Mouse (Mus musculus): ENCODE results near the gene Bsg. TPM values are rescaled to one million over a fixed set of nuclear protein-coding genes. Genes with fewer than 3 reads are reported as not detected.

Bsg gene
- polyA plus RNA-seq, 1 experiment from 2014 or later, result 847 TPM

DNA sequence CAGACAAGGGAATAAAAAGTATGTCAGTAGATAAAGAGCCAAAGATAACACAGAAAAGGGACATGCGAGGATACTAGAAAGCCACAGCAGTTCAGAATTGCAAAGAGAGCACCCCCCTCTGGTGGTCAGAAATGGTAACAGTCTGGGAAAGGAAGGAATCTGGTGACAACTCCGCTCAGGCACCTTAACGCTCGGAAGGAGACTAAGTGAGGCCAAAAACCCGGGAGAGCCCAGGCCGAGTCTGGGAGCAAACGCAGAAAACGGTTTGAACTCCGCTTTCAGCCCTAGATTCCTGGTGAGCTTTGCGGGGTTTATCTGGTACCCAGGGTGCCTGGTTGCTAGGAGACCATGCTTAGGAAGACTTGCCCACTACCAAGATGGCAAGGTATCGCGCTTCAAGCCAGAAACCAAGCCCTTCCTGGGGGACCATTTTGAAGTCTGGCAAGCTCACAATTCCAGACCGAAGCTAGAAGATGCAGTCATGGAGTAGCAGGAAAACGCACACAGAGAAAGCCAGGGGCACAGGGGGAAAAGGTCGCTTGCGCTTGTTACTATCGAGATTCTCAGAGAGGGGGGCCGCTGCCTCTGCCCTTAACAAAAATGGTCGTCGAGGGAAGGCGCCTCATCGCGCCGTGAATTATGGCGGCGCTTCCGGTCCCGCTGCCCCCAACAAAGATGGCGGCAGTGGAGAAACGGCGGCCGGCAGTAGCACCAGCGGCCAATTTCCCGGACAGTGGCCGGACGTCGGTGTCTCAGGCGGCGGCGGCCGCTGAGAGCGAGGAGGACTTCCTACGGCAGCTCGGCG, 35.3 kb upstream of the Bsg start, which contains the start of gene Tpgs1:
TSS of gene Tpgs1 (plus strand) at position 599 of the 805 bp plus-strand sequence.
- Histone ChIP-seq H3K9ac (ENCODE audit: low read depth, low read length) (peak within 1 kb of the TSS; percentile 68), H3K27ac (ENCODE audit: low read depth, low read length) (peak within 1 kb of the TSS; percentile 68), H3K4me2 (replicated peaks; ENCODE audit: low read depth, low read length) (peak within 1 kb of the TSS; percentile 93), H3K36me3 (ENCODE audit: control insufficient read depth, insufficient read depth, low read length) (peaks cover 6% of the 10 kb centered on the region; the same call in 1 of the 2 replicates), H3K9me3 (ENCODE audit: control insufficient read depth, low read length) (no peaks in the 10 kb centered on the region), H3K27me3 (ENCODE audit: control insufficient read depth, insufficient read depth, low read length) (no peaks in the 10 kb centered on the region), H3K4me1 (ENCODE audit: control insufficient read depth, insufficient read depth, low read length) (peaks cover 29% of the 10 kb centered on the region), H3K4me3 (ENCODE audit: low read length) (peak within 1 kb of the TSS; percentile 56)
- peak; percentile 59 for ATAC-seq (ENCODE audit: low FRiP score, low TSS enrichment)
- under 1% methylated on average over 45 of the region's 45 CpGs for WGBS

DNA sequence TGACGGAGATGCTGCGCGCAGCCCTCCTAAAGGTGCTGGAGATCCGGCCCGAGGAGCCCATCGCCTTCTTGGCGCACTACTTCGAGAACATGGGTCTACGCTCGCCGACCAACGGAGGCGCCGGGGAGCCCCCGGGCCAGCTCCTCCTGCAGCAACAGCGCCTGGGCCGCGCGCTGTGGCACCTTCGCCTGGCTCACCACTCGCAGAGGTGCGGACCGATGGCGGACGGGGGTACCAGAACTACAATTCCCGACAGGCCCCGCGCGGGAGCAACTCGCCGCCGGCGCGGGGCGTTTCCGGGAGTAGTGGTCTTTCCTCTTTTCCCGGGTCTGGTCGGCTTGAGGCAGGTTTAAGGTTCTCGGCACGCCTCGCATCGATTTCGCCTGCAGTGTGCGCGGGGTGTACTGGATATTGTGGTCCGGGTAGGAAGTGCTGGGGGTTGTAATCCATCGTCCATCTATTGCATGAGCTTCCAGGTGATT, 34.7 kb upstream of the Bsg start:
- Histone ChIP-seq H3K9ac (ENCODE audit: low read depth, low read length) (peak overlapping the region; percentile 68), H3K4me3 (ENCODE audit: low read length) (peak overlapping the region; percentile 56), H3K4me1 (ENCODE audit: control insufficient read depth, insufficient read depth, low read length) (peaks cover 25% of the 10 kb centered on the region), H3K9me3 (ENCODE audit: control insufficient read depth, low read length) (no peaks in the 10 kb centered on the region), H3K4me2 (replicated peaks; ENCODE audit: low read depth, low read length) (peak overlapping the region; percentile 93), H3K27ac (ENCODE audit: low read depth, low read length) (peak overlapping the region; percentile 68), H3K27me3 (ENCODE audit: control insufficient read depth, insufficient read depth, low read length) (no peaks in the 10 kb centered on the region), H3K36me3 (ENCODE audit: control insufficient read depth, insufficient read depth, low read length) (peaks cover 6% of the 10 kb centered on the region; the same call in 1 of the 2 replicates)
- under 1% methylated on average over 47 of the region's 47 CpGs for WGBS
- peak; percentile 47 for ATAC-seq (ENCODE audit: low FRiP score, low TSS enrichment)

DNA sequence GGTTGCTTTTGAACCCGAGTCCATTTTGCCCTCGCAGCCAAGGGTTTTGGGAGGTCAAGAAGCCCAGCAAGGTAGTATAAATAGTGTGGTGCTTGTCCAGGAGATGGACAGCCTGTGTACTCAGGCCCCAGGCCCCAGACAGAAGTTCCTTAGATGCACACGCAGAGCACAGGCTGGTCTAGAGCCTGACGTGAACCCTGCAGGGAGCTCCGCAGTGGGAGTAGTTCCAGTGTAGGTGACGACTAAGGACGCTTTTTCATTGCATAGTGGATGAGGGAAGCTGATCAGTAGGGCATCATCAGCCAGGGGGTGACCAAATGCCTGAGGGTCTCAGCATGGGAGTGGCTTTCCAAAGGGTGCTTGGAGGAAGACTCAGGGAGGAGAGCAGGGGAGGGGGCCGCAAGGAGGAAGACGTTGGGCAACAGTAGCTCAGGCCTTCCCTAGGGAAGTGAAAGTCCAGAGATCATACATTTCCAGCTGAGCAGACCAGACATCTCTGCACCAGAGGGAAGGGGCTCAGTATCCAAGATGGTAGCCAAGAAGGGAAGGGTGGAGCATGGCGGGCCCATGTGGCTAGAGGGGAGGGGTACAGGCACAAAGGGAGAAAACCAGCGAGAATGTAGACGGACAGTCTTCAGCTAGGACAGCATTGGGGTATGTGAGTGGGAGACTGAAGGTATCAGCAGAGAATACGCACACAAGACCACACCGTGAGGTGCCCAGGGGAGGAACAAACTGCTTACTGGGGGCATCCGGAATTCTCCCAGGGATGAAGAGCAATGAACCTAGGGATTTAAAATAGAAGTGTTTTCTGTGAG, 34.0 kb upstream of the Bsg start:
- no peaks in the 10 kb centered on the region for H3K9me3 ChIP-seq (ENCODE audit: control insufficient read depth, low read length)
- peak overlapping the region; percentile 93 for H3K4me2 ChIP-seq (replicated peaks; ENCODE audit: low read depth, low read length)
- peak overlapping the region; percentile 68 for H3K9ac ChIP-seq (ENCODE audit: low read depth, low read length)
- H3K27me3 ChIP-seq (ENCODE audit: control insufficient read depth, insufficient read depth, low read length), result no peaks in the 10 kb centered on the region
- peak; percentile 33 for ATAC-seq (ENCODE audit: low FRiP score, low TSS enrichment)
- H3K27ac ChIP-seq (ENCODE audit: low read depth, low read length), result peak overlapping the region; percentile 68
- H3K4me3 ChIP-seq (ENCODE audit: low read length), result peak overlapping the region; percentile 56
- 23% methylated on average over 15 of the region's 15 CpGs for WGBS
- H3K4me1 ChIP-seq (ENCODE audit: control insufficient read depth, insufficient read depth, low read length), result peaks cover 25% of the 10 kb centered on the region
- H3K36me3 ChIP-seq (ENCODE audit: control insufficient read depth, insufficient read depth, low read length), result peaks cover 8% of the 10 kb centered on the region; the same call in 1 of the 2 replicates

GRCm38 (mm10) chr10:79671396-79672087, 32.7 kb upstream of the Bsg start:
- H3K4me3 ChIP-seq (ENCODE audit: low read length), result peak overlapping the region; percentile 56; the same call in 1 of the 2 replicates
- 21% methylated on average over 6 of the region's 6 CpGs for WGBS
- peak overlapping the region; percentile 93 for H3K4me2 ChIP-seq (replicated peaks; ENCODE audit: low read depth, low read length)
- peak overlapping the region; percentile 68; the same call in 1 of the 2 replicates for H3K27ac ChIP-seq (ENCODE audit: low read depth, low read length)
- peak; percentile 15 for ATAC-seq (ENCODE audit: low FRiP score, low TSS enrichment)
- peaks cover 25% of the 10 kb centered on the region for H3K4me1 ChIP-seq (ENCODE audit: control insufficient read depth, insufficient read depth, low read length)
- H3K9me3 ChIP-seq (ENCODE audit: control insufficient read depth, low read length), result no peaks in the 10 kb centered on the region
- peaks cover 15% of the 10 kb centered on the region; the same call in 1 of the 2 replicates for H3K36me3 ChIP-seq (ENCODE audit: control insufficient read depth, insufficient read depth, low read length)
- no peaks in the 10 kb centered on the region for H3K27me3 ChIP-seq (ENCODE audit: control insufficient read depth, insufficient read depth, low read length)
- H3K9ac ChIP-seq (ENCODE audit: low read depth, low read length), result peak overlapping the region; percentile 68; the same call in 1 of the 2 replicates

- Histone ChIP-seq H3K4me1 (ENCODE audit: control insufficient read depth, insufficient read depth, low read length) (peaks cover 25% of the 10 kb centered on the region), H3K27ac (ENCODE audit: low read depth, low read length) (peak overlapping the region; percentile 68; the same call in 1 of the 2 replicates), H3K36me3 (ENCODE audit: control insufficient read depth, insufficient read depth, low read length) (peaks cover 15% of the 10 kb centered on the region; the same call in 1 of the 2 replicates), H3K4me2 (replicated peaks; ENCODE audit: low read depth, low read length) (peak overlapping the region; percentile 15), H3K4me3 (ENCODE audit: low read length) (no peak overlapping the region), H3K27me3 (ENCODE audit: control insufficient read depth, insufficient read depth, low read length) (no peaks in the 10 kb centered on the region), H3K9ac (ENCODE audit: low read depth, low read length) (no peak overlapping the region), H3K9me3 (ENCODE audit: control insufficient read depth, low read length) (no peaks in the 10 kb centered on the region)
- 41% methylated on average over 3 of the region's 3 CpGs for WGBS
- no peak for ATAC-seq (ENCODE audit: low FRiP score, low TSS enrichment)
Measured at GRCm38 (mm10) chr10:79672088-79672455, 32.2 kb upstream of the Bsg start.

- WGBS, result 85% methylated on average over 3 of the region's 3 CpGs
- no peak overlapping the region for H3K4me2 ChIP-seq (replicated peaks; ENCODE audit: low read depth, low read length)
- H3K27ac ChIP-seq (ENCODE audit: low read depth, low read length), result no peak overlapping the region
- no peak overlapping the region for H3K4me3 ChIP-seq (ENCODE audit: low read length)
- H3K9me3 ChIP-seq (ENCODE audit: control insufficient read depth, low read length), result no peaks in the 10 kb centered on the region
- peaks cover 15% of the 10 kb centered on the region; the same call in 1 of the 2 replicates for H3K36me3 ChIP-seq (ENCODE audit: control insufficient read depth, insufficient read depth, low read length)
- no peaks in the 10 kb centered on the region for H3K27me3 ChIP-seq (ENCODE audit: control insufficient read depth, insufficient read depth, low read length)
- H3K9ac ChIP-seq (ENCODE audit: low read depth, low read length), result no peak overlapping the region
- ATAC-seq (ENCODE audit: low FRiP score, low TSS enrichment), result no peak
- H3K4me1 ChIP-seq (ENCODE audit: control insufficient read depth, insufficient read depth, low read length), result peaks cover 25% of the 10 kb centered on the region
Measured at GRCm38 (mm10) chr10:79673054-79673453, 31.2 kb upstream of the Bsg start.

- Histone ChIP-seq H3K4me2 (replicated peaks; ENCODE audit: low read depth, low read length) (no peak overlapping the region), H3K9ac (ENCODE audit: low read depth, low read length) (no peak overlapping the region), H3K9me3 (ENCODE audit: control insufficient read depth, low read length) (no peaks in the 10 kb centered on the region), H3K27ac (ENCODE audit: low read depth, low read length) (no peak overlapping the region), H3K27me3 (ENCODE audit: control insufficient read depth, insufficient read depth, low read length) (no peaks in the 10 kb centered on the region), H3K4me1 (ENCODE audit: control insufficient read depth, insufficient read depth, low read length) (peaks cover 20% of the 10 kb centered on the region), H3K4me3 (ENCODE audit: low read length) (no peak overlapping the region), H3K36me3 (ENCODE audit: control insufficient read depth, insufficient read depth, low read length) (peaks cover 15% of the 10 kb centered on the region; the same call in 1 of the 2 replicates)
- WGBS, result 65% methylated on average over 42 of the region's 44 CpGs
- no peak for ATAC-seq (ENCODE audit: low FRiP score, low TSS enrichment)
Measured at GRCm38 (mm10) chr10:79675346-79676035, 28.8 kb upstream of the Bsg start.

All from kidney, embryonic 14.5 days (tissue).